Mouse (Mus musculus) liver, adult 2 months (tissue): Measurements from ENCODE around the gene Ly6g5c. TPM values are rescaled to one million over a fixed set of nuclear protein-coding genes. Genes with fewer than 3 reads are reported as not detected.
A peak's percentile ranks its signal among the peaks of the same experiment; 100 is the strongest.

Source experiments
- DNase-seq: peaks from one replicate; pipeline ENCODE4 v3.0.0-alpha.2; 2011; ENCODE audit warnings: low read depth, low spot score; ENCODE audit errors: extremely low read depth
- H3K27ac ChIP-seq: fragments of 200-500 bp; replicated peaks from 2 replicates; pipeline ENCODE4 v1.5.1; 2012; ENCODE audit warnings: low read depth, mild to moderate bottlenecking, control low read depth, inconsistent platforms, low read length; ENCODE audit not compliant: insufficient read depth
- H3K27me3 ChIP-seq: fragments of 200-500 bp; 2 replicates; pipeline ENCODE4 v1.6.1; 2012; ENCODE audit warnings: mild to moderate bottlenecking, moderate library complexity, low read length, inconsistent platforms; ENCODE audit not compliant: control insufficient read depth, insufficient read depth
- H3K36me3 ChIP-seq: fragments of 200-500 bp; 2 replicates; pipeline ENCODE4 v1.6.1; 2012; ENCODE audit warnings: low read length, inconsistent platforms; ENCODE audit not compliant: control insufficient read depth, insufficient read depth
- H3K4me1 ChIP-seq: fragments of 200-500 bp; 2 replicates; pipeline ENCODE4 v1.6.1; 2011; ENCODE audit warnings: low read length; ENCODE audit not compliant: control insufficient read depth, insufficient read depth
- H3K4me3 ChIP-seq: fragments of 200-500 bp; 2 replicates; pipeline ENCODE4 v1.5.1; 2011; ENCODE audit warnings: low read depth, mild to moderate bottlenecking, control low read depth, low read length, moderate library complexity; ENCODE audit not compliant: insufficient read depth
- H3K79me2 ChIP-seq: fragments of 200-500 bp; 2 replicates; pipeline ENCODE4 v1.6.1; 2012; ENCODE audit warnings: inconsistent platforms, mild to moderate bottlenecking, low read length, moderate library complexity; ENCODE audit not compliant: control insufficient read depth, insufficient read depth
- H3K9ac ChIP-seq: fragments of 200-500 bp; 2 replicates; pipeline ENCODE4 v1.6.1; 2012; ENCODE audit warnings: low read depth, mild to moderate bottlenecking, control low read depth, inconsistent platforms, low read length
- CTCF ChIP-seq: fragments of 200-500 bp; IDR thresholded peaks from 2 replicates; pipeline ENCODE4 v1.5.1; 2011; ENCODE audit warnings: low read depth, low read length, control low read depth
- POLR2A ChIP-seq: fragments of 200-500 bp; IDR thresholded peaks from 2 replicates; pipeline ENCODE4 v1.6.1; 2011; ENCODE audit warnings: low read length, control low read depth; ENCODE audit not compliant: insufficient read depth; ENCODE audit errors: extremely low read depth
- WGBS: fragments of 180-500 bp; shearing (Covaris S2); methylation state at CpG from one replicate; pipeline ENCODE4 v1.1.7; 2018; 5-methylcytosine and 5-hydroxymethylcytosine counted together
- polyA plus RNA-seq: library from polyadenylated mRNA; depleted of rRNA; stranded (reverse); fragments of >200 nt; gene quantifications from 2 replicates; pipeline ENCODE4 v1.2.3, GENCODE M21; 2012
- total RNA-seq: library from RNA; depleted of rRNA; stranded (reverse); fragments of >200 nt; gene quantifications from 2 replicates; pipeline ENCODE4 v1.2.3, GENCODE M21; 2014

Gene Ly6g5c
- total and polyA plus RNA-seq, 2 experiments = not detected

- Histone ChIP-seq H3K79me2 (no peaks in the 10 kb centered on the region), H3K4me3 (no peak overlapping the region), H3K4me1 (peaks cover 7% of the 10 kb centered on the region; the same call in 1 of the 2 replicates), H3K27me3 (no peaks in the 10 kb centered on the region), H3K27ac (no peak overlapping the region), H3K9ac (no peak overlapping the region), H3K36me3 (peaks cover 9% of the 10 kb centered on the region)
- no peak for DNase-seq
- no peak for TF ChIP-seq CTCF
- no peak for TF ChIP-seq POLR2A
- 86% methylated on average over 11 of the region's 11 CpGs for WGBS
Measured at GRCm38 (mm10) chr17:35101161-35101560, 6.9 kb upstream of the Ly6g5c start.

- H3K36me3 ChIP-seq = peaks cover 9% of the 10 kb centered on the region
- H3K4me3 ChIP-seq = no peak overlapping the region
- no peak overlapping the region for H3K9ac ChIP-seq
- TF ChIP-seq POLR2A (no peak), CTCF (no peak)
- no peak overlapping the region for H3K27ac ChIP-seq
- no peaks in the 10 kb centered on the region for H3K27me3 ChIP-seq
- H3K79me2 ChIP-seq = no peaks in the 10 kb centered on the region
- WGBS = 86% methylated on average over 8 of the region's 8 CpGs
- no peak for DNase-seq
- peaks cover 7% of the 10 kb centered on the region; the same call in 1 of the 2 replicates for H3K4me1 ChIP-seq
Measured at GRCm38 (mm10) chr17:35102299-35102698, 5.8 kb upstream of the Ly6g5c start.

GRCm38 (mm10) chr17:35103221-35103690 lies 4.8 kb upstream of the Ly6g5c start:
- no peak overlapping the region for H3K9ac ChIP-seq

GRCm38 (mm10) chr17:35104079-35104478 lies 4.0 kb upstream of the Ly6g5c start:
- H3K4me1 ChIP-seq = peaks cover 7% of the 10 kb centered on the region; the same call in 1 of the 2 replicates
- 97% methylated on average over 7 of the region's 7 CpGs for WGBS
- H3K27ac ChIP-seq = no peak overlapping the region

More at GRCm38 (mm10) chr17:35103221-35103690, 4.8 kb upstream of the Ly6g5c start:
- DNase-seq = peak; percentile 72
- Histone ChIP-seq H3K4me1 (peaks cover 7% of the 10 kb centered on the region; the same call in 1 of the 2 replicates), H3K79me2 (no peaks in the 10 kb centered on the region), H3K27ac (no peak overlapping the region), H3K4me3 (no peak overlapping the region), H3K27me3 (no peaks in the 10 kb centered on the region), H3K36me3 (peaks cover 8% of the 10 kb centered on the region)
- TF ChIP-seq POLR2A = no peak
- 17% methylated on average over 6 of the region's 6 CpGs for WGBS

GRCm38 (mm10) chr17:35104754-35105153 lies 3.3 kb upstream of the Ly6g5c start:
- H3K4me3 ChIP-seq = no peak overlapping the region
- H3K27ac ChIP-seq = no peak overlapping the region
- DNase-seq = no peak
- H3K4me1 ChIP-seq = peaks cover 7% of the 10 kb centered on the region; the same call in 1 of the 2 replicates
- whole genome bisulfite sequencing = 84% methylated on average over 6 of the region's 6 CpGs
- no peak overlapping the region for H3K9ac ChIP-seq
- no peaks in the 10 kb centered on the region for H3K79me2 ChIP-seq
- H3K36me3 ChIP-seq = peaks cover 8% of the 10 kb centered on the region
- H3K27me3 ChIP-seq = no peaks in the 10 kb centered on the region
- no peak for TF ChIP-seq CTCF
- no peak for TF ChIP-seq POLR2A

More at GRCm38 (mm10) chr17:35104079-35104478, 4.0 kb upstream of the Ly6g5c start:
- no peak for TF ChIP-seq POLR2A
- TF ChIP-seq CTCF = no peak
- Histone ChIP-seq H3K4me3 (no peak overlapping the region), H3K79me2 (no peaks in the 10 kb centered on the region), H3K27me3 (no peaks in the 10 kb centered on the region), H3K9ac (no peak overlapping the region), H3K36me3 (peaks cover 8% of the 10 kb centered on the region)
- no peak for DNase-seq

- peaks cover 8% of the 10 kb centered on the region for H3K36me3 ChIP-seq
- no peak overlapping the region for H3K9ac ChIP-seq
- peaks cover 7% of the 10 kb centered on the region; the same call in 1 of the 2 replicates for H3K4me1 ChIP-seq
- DNase-seq = no peak
- no peaks in the 10 kb centered on the region for H3K79me2 ChIP-seq
- no peak overlapping the region for H3K27ac ChIP-seq
- no peak overlapping the region for H3K4me3 ChIP-seq
- no peaks in the 10 kb centered on the region for H3K27me3 ChIP-seq
- TF ChIP-seq POLR2A (no peak), CTCF (peak; percentile 64)
- 43% methylated on average over 13 of the region's 13 CpGs for WGBS
Measured at GRCm38 (mm10) chr17:35105740-35106389, 2.2 kb upstream of the Ly6g5c start.
